Mouse (Mus musculus): ENCODE data around the gene Tmem132b. TPM values are rescaled to one million over a fixed set of nuclear protein-coding genes. Genes with fewer than 3 reads are reported as not detected.

Gene Tmem132b
- not detected in 2 replicates for polyA plus RNA-seq (2015; fragmentation: Nextera tagmentation; extraction: Ambion mirVana)

GRCm38 (mm10) chr5:125531634-125532033 lies at the start of gene Tmem132b:
Tmem132b (plus strand) TSS chr5:125531774.
- 4% methylated on average over 19 of the region's 25 CpGs for WGBS
- Histone ChIP-seq H3K36me3 (ENCODE audit: insufficient read depth, low read length) (no peaks in the 10 kb centered on the region), H3K4me1 (ENCODE audit: insufficient read depth, low read depth, low read length) (no peaks in the 10 kb centered on the region), H3K4me3 (ENCODE audit: low read depth, low read length) (peak within 1 kb of the TSS; percentile 25), H3K4me2 (replicated peaks; ENCODE audit: low read depth, low read length) (peak within 1 kb of the TSS; percentile 53), H3K27ac (ENCODE audit: low read length) (no peak within 1 kb of the TSS), H3K9ac (replicated peaks; ENCODE audit: low read depth) (no peak within 1 kb of the TSS), H3K27me3 (replicated peaks; ENCODE audit: insufficient read depth, low read length) (peaks cover 39% of the 10 kb centered on the region), H3K9me3 (ENCODE audit: low read length) (no peaks in the 10 kb centered on the region)
- DNase-seq (ENCODE audit: low spot score) (no peak), ATAC-seq (no peak)
- TF ChIP-seq CTCF (IDR thresholded peaks at IDR 0.05): no peak

- Histone ChIP-seq H3K4me1 (ENCODE audit: insufficient read depth, low read depth, low read length) (no peaks in the 10 kb centered on the region), H3K9me3 (ENCODE audit: low read length) (no peaks in the 10 kb centered on the region), H3K4me2 (replicated peaks; ENCODE audit: low read depth, low read length) (no peak overlapping the region), H3K4me3 (ENCODE audit: low read depth, low read length) (no peak overlapping the region), H3K9ac (replicated peaks; ENCODE audit: low read depth) (no peak overlapping the region), H3K36me3 (ENCODE audit: insufficient read depth, low read length) (no peaks in the 10 kb centered on the region), H3K27ac (ENCODE audit: low read length) (no peak overlapping the region), H3K27me3 (replicated peaks; ENCODE audit: insufficient read depth, low read length) (no peaks in the 10 kb centered on the region)
- WGBS: 86% methylated on average over 7 of the region's 7 CpGs
- ATAC-seq (no peak), DNase-seq (ENCODE audit: low spot score) (no peak)
- no peak for TF ChIP-seq CTCF (IDR thresholded peaks at IDR 0.05)
- TF ChIP-seq EP300 (IDR thresholded peaks at IDR 0.05): no peak
Measured at GRCm38 (mm10) chr5:125482474-125482873, 49.1 kb upstream of the Tmem132b start.

DNA sequence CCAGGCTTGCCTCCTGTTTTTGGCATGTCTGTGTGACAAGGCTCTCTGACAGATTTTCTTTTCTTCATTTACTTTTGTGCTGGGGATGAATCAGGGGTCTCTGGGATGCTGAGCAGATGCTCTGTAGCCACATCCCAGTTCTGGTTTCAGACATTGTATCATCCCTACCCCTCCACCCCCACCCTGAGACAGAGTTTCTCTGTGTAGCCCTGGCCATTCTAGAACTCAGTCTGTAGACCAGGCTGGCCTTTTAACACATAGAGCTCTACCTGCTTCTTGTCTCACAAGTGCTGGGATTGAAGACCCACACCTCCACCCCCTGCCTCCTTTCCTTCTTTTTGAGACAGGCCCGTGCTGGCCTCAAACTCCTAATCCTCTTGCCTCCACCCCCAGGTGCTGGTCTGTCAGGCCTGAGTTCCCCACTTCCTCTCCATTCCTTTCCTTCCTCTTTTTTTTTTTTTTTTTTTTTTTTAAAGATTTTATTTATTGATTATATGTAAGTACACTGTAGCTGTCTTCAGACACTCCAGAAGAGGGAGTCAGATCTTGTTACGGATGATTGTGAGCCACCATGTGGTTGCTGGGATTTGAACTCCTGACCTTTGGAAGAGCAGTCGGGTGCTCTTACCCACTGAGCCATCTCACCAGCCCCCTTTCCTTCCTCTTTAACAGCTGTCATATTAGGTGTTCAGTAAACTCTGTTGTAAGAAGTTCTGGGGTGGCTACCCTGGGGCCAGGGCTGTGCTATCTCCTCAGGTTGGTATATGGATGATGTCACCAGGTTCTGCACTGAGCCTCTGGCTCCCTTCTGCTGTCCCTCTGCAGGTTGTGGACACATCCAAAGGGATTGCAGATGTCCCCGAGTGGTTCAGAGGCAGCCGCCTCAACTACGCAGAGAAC lies 47.6 kb upstream of the Tmem132b start:
- ATAC-seq: no peak

GRCm38 (mm10) chr5:125485031-125485778 lies 46.4 kb upstream of the Tmem132b start:
- Histone ChIP-seq H3K4me2 (replicated peaks; ENCODE audit: low read depth, low read length) (no peak overlapping the region), H3K36me3 (ENCODE audit: insufficient read depth, low read length) (no peaks in the 10 kb centered on the region), H3K4me3 (ENCODE audit: low read depth, low read length) (no peak overlapping the region), H3K9ac (replicated peaks; ENCODE audit: low read depth) (no peak overlapping the region), H3K9me3 (ENCODE audit: low read length) (no peaks in the 10 kb centered on the region), H3K4me1 (ENCODE audit: insufficient read depth, low read depth, low read length) (no peaks in the 10 kb centered on the region), H3K27me3 (replicated peaks; ENCODE audit: insufficient read depth, low read length) (no peaks in the 10 kb centered on the region), H3K27ac (ENCODE audit: low read length) (no peak overlapping the region)
- TF ChIP-seq CTCF (IDR thresholded peaks at IDR 0.05): no peak
- TF ChIP-seq EP300 (IDR thresholded peaks at IDR 0.05): no peak
- WGBS: 88% methylated on average over 4 of the region's 4 CpGs
- DNase-seq (ENCODE audit: low spot score) (no peak), ATAC-seq (peak; percentile 21; the same call in 1 of the 2 replicates)

More for the DNA sequence above, 47.6 kb upstream of the Tmem132b start:
- H3K9ac ChIP-seq (replicated peaks; ENCODE audit: low read depth): no peak overlapping the region
- H3K9me3 ChIP-seq (ENCODE audit: low read length): no peaks in the 10 kb centered on the region
- H3K4me1 ChIP-seq (ENCODE audit: insufficient read depth, low read depth, low read length): no peaks in the 10 kb centered on the region
- H3K4me2 ChIP-seq (replicated peaks; ENCODE audit: low read depth, low read length): no peak overlapping the region
- no peak for TF ChIP-seq CTCF (IDR thresholded peaks at IDR 0.05)
- no peak for TF ChIP-seq EP300 (IDR thresholded peaks at IDR 0.05)
- no peak overlapping the region for H3K27ac ChIP-seq (ENCODE audit: low read length)
- no peak for DNase-seq (ENCODE audit: low spot score)
- H3K36me3 ChIP-seq (ENCODE audit: insufficient read depth, low read length): no peaks in the 10 kb centered on the region
- 70% methylated on average over 5 of the region's 6 CpGs for WGBS
- H3K27me3 ChIP-seq (replicated peaks; ENCODE audit: insufficient read depth, low read length): no peaks in the 10 kb centered on the region
- no peak overlapping the region for H3K4me3 ChIP-seq (ENCODE audit: low read depth, low read length)

- ATAC-seq: no peak
- DNase-seq (ENCODE audit: low spot score): no peak
Measured at GRCm38 (mm10) chr5:125486088-125486487, 45.5 kb upstream of the Tmem132b start.

DNA sequence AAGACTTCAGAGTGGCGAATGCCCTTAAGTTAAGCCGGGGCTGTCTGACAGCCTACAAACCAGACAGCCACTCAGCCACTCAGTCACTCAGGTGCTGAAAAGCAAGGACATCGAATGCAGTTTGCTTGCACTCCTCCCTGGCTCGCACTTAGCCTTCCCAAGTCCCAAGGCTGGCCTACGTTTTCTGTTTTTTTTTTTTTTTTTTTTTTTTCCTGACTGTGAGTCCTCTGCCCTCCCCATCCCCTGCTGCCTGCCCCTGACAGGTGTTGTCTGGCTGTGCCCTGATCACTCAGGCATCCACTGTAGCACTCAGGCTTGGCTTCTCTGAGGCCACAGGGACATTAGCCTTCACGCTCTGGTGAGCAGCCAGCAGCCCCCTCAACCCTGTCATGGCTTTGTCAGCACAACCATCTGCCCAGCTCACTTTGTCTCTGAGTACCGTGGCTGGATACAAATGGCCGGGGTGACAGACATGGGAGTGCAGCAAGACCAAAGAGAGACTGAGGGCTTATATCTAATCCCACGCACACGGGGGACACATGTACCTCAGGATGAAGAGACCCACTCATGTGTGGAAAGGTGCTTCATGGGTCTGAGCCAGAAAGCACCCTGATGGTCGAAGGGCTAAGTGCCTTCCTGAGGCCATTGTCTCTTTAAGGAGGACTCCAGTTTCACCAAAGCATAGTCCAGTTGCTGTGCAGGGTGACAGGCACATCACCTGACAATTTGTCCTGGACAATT lies 44.0 kb upstream of the Tmem132b start:
- no peak overlapping the region for H3K27ac ChIP-seq (ENCODE audit: low read length)

More at GRCm38 (mm10) chr5:125486088-125486487, 45.5 kb upstream of the Tmem132b start:
- no peaks in the 10 kb centered on the region for H3K36me3 ChIP-seq (ENCODE audit: insufficient read depth, low read length)
- H3K27ac ChIP-seq (ENCODE audit: low read length): no peak overlapping the region
- no peak for TF ChIP-seq EP300 (IDR thresholded peaks at IDR 0.05)
- no peak for TF ChIP-seq CTCF (IDR thresholded peaks at IDR 0.05)
- H3K4me2 ChIP-seq (replicated peaks; ENCODE audit: low read depth, low read length): no peak overlapping the region
- no peak overlapping the region for H3K9ac ChIP-seq (replicated peaks; ENCODE audit: low read depth)
- no peaks in the 10 kb centered on the region for H3K4me1 ChIP-seq (ENCODE audit: insufficient read depth, low read depth, low read length)
- no peaks in the 10 kb centered on the region for H3K9me3 ChIP-seq (ENCODE audit: low read length)
- no peak overlapping the region for H3K4me3 ChIP-seq (ENCODE audit: low read depth, low read length)
- 89% methylated on average over 1 of the region's 1 CpGs for WGBS
- H3K27me3 ChIP-seq (replicated peaks; ENCODE audit: insufficient read depth, low read length): no peaks in the 10 kb centered on the region

More for the DNA sequence above, 44.0 kb upstream of the Tmem132b start:
- ATAC-seq (no peak), DNase-seq (ENCODE audit: low spot score) (no peak)
- TF ChIP-seq CTCF (IDR thresholded peaks at IDR 0.05) (no peak), EP300 (IDR thresholded peaks at IDR 0.05) (no peak)
- no peaks in the 10 kb centered on the region for H3K4me1 ChIP-seq (ENCODE audit: insufficient read depth, low read depth, low read length)
- H3K9me3 ChIP-seq (ENCODE audit: low read length): no peaks in the 10 kb centered on the region
- H3K36me3 ChIP-seq (ENCODE audit: insufficient read depth, low read length): no peaks in the 10 kb centered on the region
- whole genome bisulfite sequencing: 85% methylated on average over 11 of the region's 11 CpGs
- no peak overlapping the region for H3K4me3 ChIP-seq (ENCODE audit: low read depth, low read length)
- no peak overlapping the region for H3K9ac ChIP-seq (replicated peaks; ENCODE audit: low read depth)
- no peaks in the 10 kb centered on the region for H3K27me3 ChIP-seq (replicated peaks; ENCODE audit: insufficient read depth, low read length)
- no peak overlapping the region for H3K4me2 ChIP-seq (replicated peaks; ENCODE audit: low read depth, low read length)

Measured in lung, postnatal 0 days (tissue).